Comparison of ENCODE assay signal across 13 mouse cellular contexts in the genomic region with DNA sequence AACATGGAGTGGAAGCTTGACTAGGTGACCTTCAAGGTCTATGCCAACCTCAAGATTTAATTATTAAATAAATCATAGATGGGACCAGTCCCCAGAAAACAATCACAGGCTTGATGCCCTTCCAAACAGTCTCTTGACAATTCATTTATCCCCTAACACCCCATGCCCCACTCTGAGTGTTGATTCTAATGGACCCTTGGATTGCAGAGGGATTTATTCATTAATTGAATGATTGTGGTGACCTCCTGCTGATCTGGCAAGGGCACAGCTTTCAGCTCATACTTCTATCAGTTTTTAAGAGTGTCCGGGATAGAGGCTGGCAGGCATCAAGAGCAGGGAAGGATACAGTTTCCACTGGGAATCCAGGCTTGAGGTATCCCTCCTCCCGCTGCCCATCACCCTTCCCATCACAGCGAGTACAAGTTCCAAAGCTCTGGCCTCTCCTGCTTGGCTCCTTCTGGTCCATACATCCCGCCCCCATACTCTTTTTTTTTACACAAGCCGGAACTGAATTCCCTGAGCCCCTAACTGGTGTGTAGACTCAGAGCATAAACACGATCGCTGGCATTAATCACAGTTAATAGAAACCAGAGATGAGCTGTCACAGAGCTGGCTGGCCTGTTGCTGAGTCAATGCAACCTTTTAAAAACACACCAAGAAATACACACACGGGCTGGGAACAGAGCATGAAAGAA.
DNase-seq lines count a peak whose midpoint lies in the region; ATAC-seq and TF ChIP-seq lines count a peak whose summit lies in the region.
"Had no signal": no experiment of that assay in that cellular context is flagged by ENCODE, and none has a peak within 500 bp of the region (broad histone marks: within the 10 kb centered on the region; RNA-seq: fewer than 3 reads in every experiment).

No protein-coding gene starts in this region.

- no peaks in the 10 kb centered on the region for H3K27me3 ChIP-seq in forebrain, embryonic 13.5 days
- H3K27me3 ChIP-seq in forebrain, embryonic 16.5 days (replicated peaks; ENCODE audit: control insufficient read depth, insufficient read depth, low read length) = no peaks in the 10 kb centered on the region
- no peaks in the 10 kb centered on the region for H3K27me3 ChIP-seq in lung, embryonic 14.5 days (ENCODE audit: insufficient read depth, low read length)
- H3K27me3 ChIP-seq in stomach, embryonic 15.5 days (replicated peaks) = no peaks in the 10 kb centered on the region
- no peaks in the 10 kb centered on the region for H3K27me3 ChIP-seq in cerebellum, adult 2 months (ENCODE audit: control insufficient read depth, insufficient read depth, low read length)
- H3K27me3 ChIP-seq: neural tube, embryonic 12.5 days had no signal

- peak; percentile 33; the same call in 1 of the 2 replicates for ATAC-seq in forebrain, embryonic 13.5 days
- ATAC-seq in forebrain, embryonic 16.5 days = no peak
- ATAC-seq in lung, embryonic 14.5 days (ENCODE audit: insufficient read depth) = peak; percentile 88
- peak; percentile 65; the same call in 1 of the 2 replicates for ATAC-seq in stomach, embryonic 15.5 days (ENCODE audit: insufficient read depth, low FRiP score, low read depth)
- ATAC-seq: liver, postnatal 0 days had no signal

- DNase-seq in lung, embryonic 14.5 days = peak; percentile 84
- DNase-seq in lung, postnatal 25 days (ENCODE audit: low spot score) = no peak
- DNase-seq in fibroblast of lung, adult 2 months (ENCODE audit: low read depth) = peak; percentile 87
- no peak for DNase-seq in B cell, adult 2 months
- no peak for DNase-seq in cerebellum, adult 2 months
- DNase-seq: layer of hippocampus, postnatal 36 days; liver, postnatal 0 days; spleen, adult 18-20 months had no signal

- H3K4me1 ChIP-seq in forebrain, embryonic 13.5 days = peaks cover 9% of the 10 kb centered on the region; the same call in 1 of the 2 replicates
- H3K4me1 ChIP-seq in forebrain, embryonic 16.5 days (replicated peaks; ENCODE audit: control insufficient read depth, insufficient read depth, low read length) = peaks cover 5% of the 10 kb centered on the region; the same call in 1 of the 2 replicates
- peaks cover 9% of the 10 kb centered on the region for H3K4me1 ChIP-seq in lung, embryonic 14.5 days (ENCODE audit: insufficient read depth)
- no peaks in the 10 kb centered on the region for H3K4me1 ChIP-seq in stomach, embryonic 15.5 days
- H3K4me1 ChIP-seq in cerebellum, adult 2 months (ENCODE audit: control insufficient read depth, insufficient read depth, low read length) = no peaks in the 10 kb centered on the region
- H3K4me1 ChIP-seq: neural tube, embryonic 12.5 days had no signal

- H3K36me3 ChIP-seq in forebrain, embryonic 13.5 days (ENCODE audit: poor library complexity, severe bottlenecking) = no peaks in the 10 kb centered on the region
- H3K36me3 ChIP-seq in forebrain, embryonic 16.5 days (ENCODE audit: control insufficient read depth, insufficient read depth) = no peaks in the 10 kb centered on the region
- no peaks in the 10 kb centered on the region for H3K36me3 ChIP-seq in lung, embryonic 14.5 days (ENCODE audit: insufficient read depth)
- H3K36me3 ChIP-seq in stomach, embryonic 15.5 days = no peaks in the 10 kb centered on the region
- H3K36me3 ChIP-seq: neural tube, embryonic 12.5 days had no signal

- H3K9ac ChIP-seq in forebrain, embryonic 13.5 days = no peak overlapping the region
- no peak overlapping the region for H3K9ac ChIP-seq in forebrain, embryonic 16.5 days (replicated peaks; ENCODE audit: low read depth, low read length)
- no peak overlapping the region for H3K9ac ChIP-seq in lung, embryonic 14.5 days
- H3K9ac ChIP-seq in stomach, embryonic 15.5 days = no peak overlapping the region
- H3K9ac ChIP-seq: liver, postnatal 0 days; neural tube, embryonic 12.5 days had no signal

- H3K27ac ChIP-seq in forebrain, embryonic 13.5 days = no peak overlapping the region
- no peak overlapping the region for H3K27ac ChIP-seq in forebrain, embryonic 16.5 days (ENCODE audit: low read length)
- no peak overlapping the region; the same call in 1 of the 2 replicates for H3K27ac ChIP-seq in lung, embryonic 14.5 days (ENCODE audit: low read depth)
- peak overlapping the region; percentile 12; the same call in 1 of the 2 replicates for H3K27ac ChIP-seq in stomach, embryonic 15.5 days
- H3K27ac ChIP-seq in cerebellum, adult 2 months (ENCODE audit: insufficient read depth, low read length) = no peak overlapping the region
- H3K27ac ChIP-seq: neural tube, embryonic 12.5 days had no signal

- no peak overlapping the region for H3K4me2 ChIP-seq in forebrain, embryonic 13.5 days
- no peak overlapping the region for H3K4me2 ChIP-seq in forebrain, embryonic 16.5 days (ENCODE audit: low read length)
- H3K4me2 ChIP-seq in lung, embryonic 14.5 days = peak overlapping the region; percentile 23; the same call in 1 of the 2 replicates
- H3K4me2 ChIP-seq in stomach, embryonic 15.5 days = no peak overlapping the region
- H3K4me2 ChIP-seq: neural tube, embryonic 12.5 days had no signal

- no peak for TF ChIP-seq CTCF in lung, embryonic 14.5 days (IDR thresholded peaks at IDR 0.05; ENCODE audit: low read depth)
- TF ChIP-seq CTCF in cerebellum, adult 2 months (IDR thresholded peaks at IDR 0.05; ENCODE audit: borderline replicate concordance, insufficient read depth, low read depth, low read length) = no peak

- TF ChIP-seq POLR2A in cerebellum, adult 2 months (IDR thresholded peaks at IDR 0.05; ENCODE audit: borderline replicate concordance, insufficient read depth, low read length) = no peak

- H3K9me3 ChIP-seq in forebrain, embryonic 13.5 days (replicated peaks) = no peaks in the 10 kb centered on the region
- no peaks in the 10 kb centered on the region for H3K9me3 ChIP-seq in forebrain, embryonic 16.5 days (ENCODE audit: control insufficient read depth, low read length)
- no peaks in the 10 kb centered on the region for H3K9me3 ChIP-seq in lung, embryonic 14.5 days (ENCODE audit: low read depth, low read length)
- no peaks in the 10 kb centered on the region for H3K9me3 ChIP-seq in stomach, embryonic 15.5 days
- H3K9me3 ChIP-seq: neural tube, embryonic 12.5 days had no signal

- no peak overlapping the region for H3K4me3 ChIP-seq in forebrain, embryonic 13.5 days
- H3K4me3 ChIP-seq in forebrain, embryonic 16.5 days (replicated peaks; ENCODE audit: low read length) = no peak overlapping the region
- H3K4me3 ChIP-seq in lung, embryonic 14.5 days (ENCODE audit: low read depth, low read length) = no peak overlapping the region
- no peak overlapping the region for H3K4me3 ChIP-seq in stomach, embryonic 15.5 days (replicated peaks)
- H3K4me3 ChIP-seq in cerebellum, adult 2 months (replicated peaks; ENCODE audit: insufficient read depth, low read depth, low read length) = no peak overlapping the region
- H3K4me3 ChIP-seq: erythroblast, embryonic 14.5 days; neural tube, embryonic 12.5 days had no signal

- 42% methylated on average over 8 of the region's 8 CpGs for WGBS in forebrain, embryonic 13.5 days
- 30% methylated on average over 8 of the region's 8 CpGs for WGBS in forebrain, embryonic 16.5 days
- WGBS in lung, embryonic 14.5 days = 30% methylated on average over 8 of the region's 8 CpGs
- whole genome bisulfite sequencing in stomach, embryonic 15.5 days = 29% methylated on average over 8 of the region's 8 CpGs
- 23% methylated on average over 8 of the region's 8 CpGs for WGBS in cerebellum, adult 2 months

Comparison
In these comparisons a context has a peak if more than half of its experiments do, and no peak if none do; other contexts are left out.
1. DNase-seq: peak in lung, embryonic 14.5 days (single experiment) and fibroblast of lung, adult 2 months (single experiment); none in lung, postnatal 25 days (single experiment), B cell, adult 2 months (0 of 2) and cerebellum, adult 2 months (0 of 2).